Mouse (Mus musculus) limb, embryonic 11.5 days (tissue): ENCODE results near the gene Bri3bp. TPM values are rescaled to one million over a fixed set of nuclear protein-coding genes. Genes with fewer than 3 reads are reported as not detected.
"Not testable (repeated sequence)": the region's sequence is repeated elsewhere in the genome, so short reads cannot be mapped to it uniquely, and the experiment has no call there.

ENCODE experiments used
- ATAC-seq: fragments of 200-750 bp; cut with Nextera tagmentation; 2 replicates; pipeline ENCODE4 v1.8.0; 2017; ENCODE audit warnings: low read depth; ENCODE audit not compliant: insufficient number of reproducible peaks, low FRiP score, low TSS enrichment
- DNase-seq: peaks from one replicate; pipeline ENCODE4 v3.0.0-alpha.2; 2015; ENCODE audit warnings: low spot score
- H3K27ac ChIP-seq: fragments of 300-500 bp; sonication (generic); replicated peaks from 2 replicates; pipeline ENCODE4 v1.5.1; 2014; ENCODE audit warnings: low read depth, mild to moderate bottlenecking, low read length
- H3K27me3 ChIP-seq: fragments of 300-500 bp; sonication (generic); 2 replicates; pipeline ENCODE4 v1.6.1; 2014; ENCODE audit warnings: mild to moderate bottlenecking, low read length, mixed read lengths; ENCODE audit not compliant: control insufficient read depth, insufficient read depth
- H3K36me3 ChIP-seq: fragments of 300-500 bp; sonication (generic); 2 replicates; pipeline ENCODE4 v1.6.1; 2014; ENCODE audit warnings: mild to moderate bottlenecking, low read length, moderate library complexity, mixed read lengths; ENCODE audit not compliant: control insufficient read depth, insufficient read depth
- H3K4me1 ChIP-seq: fragments of 300-500 bp; sonication (generic); 2 replicates; pipeline ENCODE4 v1.6.1; 2014; ENCODE audit warnings: low read length, mixed read lengths; ENCODE audit not compliant: control insufficient read depth, insufficient read depth
- H3K4me2 ChIP-seq: fragments of 300-500 bp; sonication (generic); 2 replicates; pipeline ENCODE4 v1.6.1; 2014; ENCODE audit warnings: low read depth, mild to moderate bottlenecking, moderate library complexity; ENCODE audit not compliant: severe bottlenecking
- H3K4me3 ChIP-seq: fragments of 300-500 bp; sonication (generic); 2 replicates; pipeline ENCODE4 v1.5.1; 2014; ENCODE audit warnings: low read depth, low read length
- H3K9ac ChIP-seq: fragments of 300-500 bp; sonication (generic); 2 replicates; pipeline ENCODE4 v1.6.1; 2014; ENCODE audit warnings: mild to moderate bottlenecking, low read length
- H3K9me3 ChIP-seq: fragments of 300-500 bp; sonication (generic); 2 replicates; pipeline ENCODE4 v1.6.1; 2016; ENCODE audit warnings: low read length; ENCODE audit not compliant: control insufficient read depth
- WGBS: fragments of 180-500 bp; shearing (Covaris S2); extraction: QIAGEN DNeasy Blood & Tissue Kit; methylation state at CpG from one replicate; pipeline ENCODE4 v1.1.7; 2014; 5-methylcytosine and 5-hydroxymethylcytosine counted together
- polyA plus RNA-seq: library from polyadenylated mRNA; unstranded; fragments of >200 nt; fragmentation: Nextera tagmentation; extraction: Ambion mirVana; gene quantifications from 2 replicates; pipeline ENCODE4 v1.2.1, GENCODE M21; 2014

Bri3bp gene
- polyA plus RNA-seq, 1 experiment from 2014 or later = 39.3 TPM

DNA sequence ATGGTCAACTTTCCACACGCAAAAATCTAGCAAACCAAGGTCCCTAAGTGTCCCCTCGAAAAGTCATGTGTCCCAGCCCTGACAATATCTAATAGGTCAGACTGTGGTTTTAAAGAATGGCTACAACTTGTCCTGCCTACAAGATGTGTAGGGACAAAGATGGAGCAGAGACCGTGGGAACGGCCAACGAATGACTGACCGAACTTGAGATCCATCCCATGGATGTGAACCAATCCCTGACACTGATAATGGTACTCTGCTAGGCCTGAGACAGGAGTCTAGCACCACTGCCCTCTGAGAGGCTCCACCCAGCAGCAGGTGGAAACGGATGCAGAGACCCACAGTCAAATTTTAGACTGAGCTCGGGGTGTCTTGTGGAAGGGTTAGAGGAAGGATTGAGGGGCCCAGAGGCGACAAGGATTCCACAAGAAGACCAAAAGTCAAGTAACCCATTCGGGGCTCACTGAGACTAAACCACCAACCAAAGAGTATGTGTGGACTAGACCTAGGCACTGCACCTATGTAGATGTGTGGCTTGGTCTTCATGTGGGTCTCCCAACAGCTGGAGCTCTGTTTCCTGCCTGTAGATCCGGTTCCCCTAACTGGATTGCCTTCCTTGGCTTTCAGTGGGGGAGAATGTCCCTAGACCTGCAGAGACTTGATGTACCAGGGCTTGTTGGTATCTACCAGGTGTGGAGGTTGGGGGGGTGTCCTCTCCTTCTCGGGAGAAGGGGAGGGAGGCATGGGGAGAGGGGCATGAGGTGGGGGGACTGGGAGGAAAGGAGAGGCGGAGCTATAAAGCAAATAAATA lies 34.1 kb upstream of the Bri3bp start:
- H3K4me2 ChIP-seq = peak overlapping the region; percentile 46
- no peak for ATAC-seq
- H3K4me3 ChIP-seq = peak overlapping the region; percentile 35
- H3K9me3 ChIP-seq = no peaks in the 10 kb centered on the region
- H3K9ac ChIP-seq = no peak overlapping the region
- no peaks in the 10 kb centered on the region for H3K27me3 ChIP-seq
- DNase-seq = no peak
- no peak overlapping the region for H3K27ac ChIP-seq
- 58% methylated on average over 13 of the region's 13 CpGs for WGBS
- H3K36me3 ChIP-seq = no peaks in the 10 kb centered on the region
- H3K4me1 ChIP-seq = peaks cover 11% of the 10 kb centered on the region; the same call in 1 of the 2 replicates

DNA sequence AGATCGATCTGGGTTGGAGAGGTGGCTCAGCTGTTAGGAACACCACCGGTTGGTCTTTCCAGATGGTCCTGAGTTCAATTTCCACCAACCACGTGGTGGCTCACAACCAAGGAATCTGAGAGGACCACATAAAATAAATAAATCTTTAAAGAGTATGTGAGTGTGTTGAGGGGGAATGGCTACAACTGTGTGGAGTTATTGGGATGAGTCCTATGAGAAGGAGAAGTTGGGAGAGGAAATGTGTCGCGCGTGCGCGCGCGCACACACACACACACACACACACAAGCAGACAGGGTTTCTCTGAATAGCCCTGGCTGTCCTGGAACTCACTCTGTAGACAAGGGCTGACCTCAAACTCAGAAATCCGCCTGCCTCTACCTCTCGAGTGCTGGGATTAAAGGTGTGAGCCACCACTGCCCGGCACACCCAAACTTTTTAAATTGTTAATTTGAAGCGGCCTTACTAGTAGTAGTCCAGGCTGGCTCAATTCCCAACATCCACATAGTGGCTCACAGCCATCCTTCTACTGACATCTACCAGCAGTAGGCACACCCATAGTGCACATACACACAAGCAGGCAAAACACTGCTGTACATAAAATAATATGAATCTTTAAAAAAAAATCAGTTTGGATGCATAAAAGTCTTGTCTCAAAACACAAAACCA lies 33.3 kb upstream of the Bri3bp start:
- Histone ChIP-seq H3K4me1 (peaks cover 11% of the 10 kb centered on the region; the same call in 1 of the 2 replicates), H3K27me3 (no peaks in the 10 kb centered on the region), H3K4me2 (peak overlapping the region; percentile 7; the same call in 1 of the 2 replicates), H3K4me3 (no peak overlapping the region), H3K27ac (no peak overlapping the region), H3K9ac (no peak overlapping the region), H3K36me3 (no peaks in the 10 kb centered on the region), H3K9me3 (no peaks in the 10 kb centered on the region)
- WGBS = 71% methylated on average over 14 of the region's 14 CpGs
- ATAC-seq (no peak), DNase-seq (no peak)

DNA sequence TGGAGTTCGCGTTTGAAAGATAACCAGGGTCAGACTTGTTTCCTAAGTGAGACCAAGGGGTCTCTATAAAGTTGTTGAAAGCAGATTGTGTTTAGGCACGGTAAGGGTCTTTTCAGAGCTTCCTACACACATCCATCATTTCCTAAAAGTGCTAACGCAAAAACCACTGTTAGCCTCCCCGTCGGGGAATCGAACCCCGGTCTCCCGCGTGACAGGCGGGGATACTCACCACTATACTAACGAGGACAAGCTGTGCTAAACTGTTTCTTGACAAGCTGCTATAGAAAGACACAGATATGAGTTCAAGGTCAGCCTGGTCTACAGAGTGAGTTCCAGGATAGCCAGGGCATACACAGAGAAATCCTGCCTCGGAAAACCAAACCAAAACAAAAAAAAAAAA lies 32.5 kb upstream of the Bri3bp start:
- H3K9me3 ChIP-seq = no peaks in the 10 kb centered on the region
- no peak overlapping the region for H3K27ac ChIP-seq
- H3K9ac ChIP-seq = no peak overlapping the region
- peak; percentile 67 for ATAC-seq
- DNase-seq = peak; percentile 95
- H3K4me3 ChIP-seq = peak overlapping the region; percentile 26
- 1% methylated on average over 13 of the region's 13 CpGs for WGBS
- 0 out of 2 replicates have a peak, but pooled peaks cover 2% of the 10 kb centered on the region for H3K36me3 ChIP-seq
- H3K27me3 ChIP-seq = no peaks in the 10 kb centered on the region
- H3K4me2 ChIP-seq = peak overlapping the region; percentile 38; the same call in 1 of the 2 replicates
- peaks cover 11% of the 10 kb centered on the region; the same call in 1 of the 2 replicates for H3K4me1 ChIP-seq

DNA sequence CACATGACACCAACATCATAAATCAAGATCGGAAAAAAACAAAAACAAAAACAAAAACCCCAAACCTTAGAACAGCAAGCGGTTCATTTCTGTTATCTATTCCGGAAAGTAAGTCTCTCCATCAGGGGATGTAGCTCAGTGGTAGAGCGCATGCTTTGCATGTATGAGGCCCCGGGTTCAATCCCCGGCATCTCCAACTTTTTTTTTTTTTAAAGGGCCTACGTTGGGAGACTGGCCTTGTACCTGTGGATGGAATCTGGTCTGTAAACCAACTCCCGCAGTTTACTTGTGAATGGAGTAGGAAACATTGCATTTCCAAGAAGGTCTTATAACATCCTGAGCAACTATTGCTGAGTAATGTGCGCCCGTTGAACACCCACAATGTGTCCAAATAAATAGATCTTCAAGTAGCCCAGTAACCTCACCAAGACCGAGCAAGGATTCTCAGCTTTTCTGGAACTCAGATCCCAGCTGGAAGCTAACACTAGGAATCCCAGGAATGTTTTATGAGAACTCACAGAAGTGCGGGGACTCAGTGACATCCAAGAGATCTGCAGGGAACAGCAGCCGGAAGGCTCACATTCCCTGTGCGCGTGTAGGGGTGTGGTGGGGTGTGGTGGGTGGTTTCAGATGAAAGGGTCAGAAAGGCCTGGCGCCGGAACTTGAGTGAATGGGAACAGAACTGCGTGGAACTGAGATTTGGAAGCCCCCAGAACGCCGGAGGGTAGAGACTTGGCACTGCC lies 31.8 kb upstream of the Bri3bp start:
- Histone ChIP-seq H3K36me3 (0 out of 2 replicates have a peak, but pooled peaks cover 2% of the 10 kb centered on the region), H3K4me3 (peak overlapping the region; percentile 26), H3K9ac (0 out of 2 replicates have a peak overlapping the region, but pooled peaks have one; percentile 22), H3K4me1 (peaks cover 11% of the 10 kb centered on the region; the same call in 1 of the 2 replicates), H3K4me2 (peak overlapping the region; percentile 38), H3K9me3 (no peaks in the 10 kb centered on the region), H3K27me3 (no peaks in the 10 kb centered on the region), H3K27ac (0 out of 2 replicates have a peak overlapping the region, but pooled peaks have one; percentile 30)
- peak; percentile 86 for DNase-seq
- 8% methylated on average over 20 of the region's 20 CpGs for WGBS
- peak; percentile 49; the same call in 1 of the 2 replicates for ATAC-seq

DNA sequence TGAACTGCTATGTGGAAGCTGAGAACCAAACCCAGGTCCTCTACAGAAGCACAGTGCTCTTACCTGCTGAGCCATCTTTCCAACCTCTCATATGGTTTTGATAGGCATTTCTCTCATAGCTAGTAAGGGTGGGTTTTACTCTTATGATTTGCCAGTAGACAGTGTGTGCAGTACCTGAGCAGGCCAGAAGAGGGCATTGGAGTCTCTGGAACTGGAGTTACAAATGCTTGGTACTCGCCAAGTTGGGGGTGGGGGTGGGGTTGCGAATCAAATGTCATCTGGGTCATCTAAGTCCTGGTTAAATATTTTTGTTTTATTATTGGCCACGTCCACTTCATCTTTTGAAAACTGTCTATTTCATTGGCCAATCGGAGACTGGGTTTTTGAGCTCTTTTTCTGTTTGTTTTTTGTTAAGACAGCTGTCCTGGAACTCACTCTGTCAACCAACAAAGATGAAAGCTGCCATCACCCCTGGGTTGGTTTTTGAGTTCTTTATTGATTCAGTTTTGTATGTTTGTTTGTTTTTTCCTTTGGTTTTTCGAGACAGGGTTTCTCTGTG lies 29.3 kb upstream of the Bri3bp start:
- H3K9me3 ChIP-seq = no peaks in the 10 kb centered on the region
- peaks cover 7% of the 10 kb centered on the region; the same call in 1 of the 2 replicates for H3K4me1 ChIP-seq
- peaks cover 16% of the 10 kb centered on the region for H3K36me3 ChIP-seq
- ATAC-seq (no peak), DNase-seq (peak; percentile 77)
- no peak overlapping the region for H3K4me2 ChIP-seq
- no peaks in the 10 kb centered on the region for H3K27me3 ChIP-seq
- H3K4me3 ChIP-seq = no peak overlapping the region
- no peak overlapping the region for H3K9ac ChIP-seq
- 69% methylated on average over 5 of the region's 5 CpGs for WGBS
- H3K27ac ChIP-seq = no peak overlapping the region

DNA sequence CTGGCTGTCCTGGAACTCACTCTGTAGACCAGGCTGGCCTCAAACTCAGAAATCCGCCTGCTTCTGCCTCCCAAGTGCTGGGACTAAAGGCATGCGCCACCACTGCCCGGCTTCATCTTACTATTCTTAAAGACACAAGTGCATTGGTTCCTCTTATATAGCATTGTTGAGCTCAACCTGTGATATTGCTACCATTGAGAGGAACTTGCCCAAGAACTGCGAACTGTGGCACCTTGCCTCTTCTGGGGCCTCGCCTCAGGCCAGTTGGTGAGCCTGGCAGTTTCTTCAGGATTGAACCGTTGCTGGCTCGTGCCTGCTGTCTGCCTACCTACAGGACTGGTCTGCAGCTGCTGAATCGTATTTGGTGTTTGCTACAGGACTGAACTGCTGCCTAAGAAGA lies 28.8 kb upstream of the Bri3bp start:
- H3K36me3 ChIP-seq = peaks cover 19% of the 10 kb centered on the region
- 90% methylated on average over 8 of the region's 8 CpGs for WGBS
- H3K9me3 ChIP-seq, ATAC-seq, H3K4me1 ChIP-seq, H3K27me3 ChIP-seq, H3K4me2 ChIP-seq, H3K27ac ChIP-seq, DNase-seq, H3K4me3 ChIP-seq, H3K9ac ChIP-seq: not testable (repeated sequence)

DNA sequence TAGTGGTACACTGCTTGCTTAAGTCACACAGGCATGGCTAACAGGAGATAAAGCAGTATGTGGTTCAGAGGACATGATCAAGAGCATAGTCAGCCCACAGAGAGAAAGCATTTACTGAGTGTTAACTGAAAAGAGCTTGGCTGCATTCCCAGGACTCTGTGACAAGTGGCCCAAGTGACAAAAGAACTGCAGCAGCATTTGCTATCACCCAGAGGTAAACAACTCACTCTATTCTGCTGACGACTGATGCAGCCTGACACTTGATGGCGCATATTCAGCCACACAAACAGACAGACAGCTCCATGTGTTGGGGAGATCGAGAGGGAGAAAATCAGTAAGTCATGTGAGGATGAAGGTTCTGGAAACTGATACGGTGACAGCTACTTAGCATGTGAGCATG lies 27.6 kb upstream of the Bri3bp start:
- ATAC-seq (no peak), DNase-seq (no peak)
- Histone ChIP-seq H3K36me3 (peaks cover 27% of the 10 kb centered on the region), H3K9me3 (no peaks in the 10 kb centered on the region), H3K27me3 (no peaks in the 10 kb centered on the region), H3K4me2 (no peak overlapping the region), H3K9ac (no peak overlapping the region), H3K4me1 (0 out of 2 replicates have a peak, but pooled peaks cover 3% of the 10 kb centered on the region), H3K4me3 (no peak overlapping the region), H3K27ac (no peak overlapping the region)
- WGBS = 88% methylated on average over 4 of the region's 4 CpGs

DNA sequence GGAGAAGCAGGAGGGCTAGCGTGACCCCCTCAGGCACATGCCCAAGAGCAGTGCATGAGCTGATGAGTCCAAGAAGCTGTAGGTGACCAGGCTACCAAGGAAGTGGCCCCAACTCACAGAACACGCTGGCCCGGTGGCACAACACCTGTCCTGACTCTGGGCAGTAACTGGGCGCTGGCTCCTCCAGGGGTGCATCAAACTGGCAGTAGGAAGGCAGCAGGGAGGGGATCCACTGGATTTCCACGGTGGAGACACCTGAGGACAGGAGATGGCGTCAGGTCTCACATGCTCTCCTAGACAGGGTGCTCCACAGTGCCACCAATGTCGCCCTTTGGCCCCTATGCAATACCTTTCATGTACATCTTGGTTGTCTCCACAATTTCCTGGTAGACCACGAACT lies 25.2 kb upstream of the Bri3bp start:
- Histone ChIP-seq H3K4me2 (no peak overlapping the region), H3K4me1 (no peaks in the 10 kb centered on the region), H3K27ac (no peak overlapping the region), H3K9ac (no peak overlapping the region), H3K36me3 (peaks cover 33% of the 10 kb centered on the region), H3K4me3 (no peak overlapping the region), H3K27me3 (no peaks in the 10 kb centered on the region), H3K9me3 (no peaks in the 10 kb centered on the region)
- WGBS = 92% methylated on average over 8 of the region's 8 CpGs
- DNase-seq (no peak), ATAC-seq (no peak)
